ENCODE assay signal across 8 mouse cellular contexts in the genomic region with DNA sequence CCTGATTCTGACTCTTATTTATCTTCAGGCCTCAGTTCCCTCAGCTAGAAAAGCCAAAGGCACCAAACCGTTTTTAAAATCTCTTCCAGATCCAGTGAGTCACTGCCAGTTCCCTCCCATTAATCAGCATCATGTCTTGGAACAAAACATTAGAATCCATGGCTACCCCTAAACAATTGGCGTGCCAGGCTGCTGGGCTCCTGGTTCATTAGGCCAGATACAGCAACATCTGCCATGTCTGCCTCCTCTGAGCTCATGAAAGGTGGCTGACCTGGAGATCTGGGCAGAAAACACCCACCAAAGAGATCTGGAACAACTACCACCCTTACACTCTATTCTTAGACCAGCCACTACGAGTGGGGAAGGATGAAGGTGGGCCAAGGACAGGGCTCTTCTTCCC. TPM values are rescaled to one million over a fixed set of nuclear protein-coding genes. Genes with fewer than 3 reads are reported as not detected.
A peak's percentile ranks its signal among the peaks of the same experiment; 100 is the strongest.
DNase-seq lines count a peak whose midpoint lies in the region; ATAC-seq and TF ChIP-seq lines count a peak whose summit lies in the region.

No protein-coding gene starts in this region.

- H3K4me2 ChIP-seq in limb, embryonic 15.5 days: peak overlapping the region; percentile 81; the same call in 1 of the 2 replicates

- no peak for DNase-seq in cerebellum, adult 2 months
- no peak for DNase-seq in cerebellum, postnatal 14 days
- DNase-seq in adipocyte (ENCODE audit: low spot score): peak; percentile 93
- DNase-seq in heart, adult 9 months (ENCODE audit: low spot score in 2 of 2): peak; percentile 63 to 76
- DNase-seq in frontal cortex, postnatal 14 days (ENCODE audit: low spot score in 2 of 2): no peak
- DNase-seq in spleen, adult 12 weeks (ENCODE audit: low spot score): no peak
- no peak for DNase-seq in cerebellum, postnatal 25 days

- H3K4me1 ChIP-seq in cerebellum, adult 2 months (ENCODE audit: control insufficient read depth, insufficient read depth, low read length): peaks cover 2% of the 10 kb centered on the region; the same call in 1 of the 2 replicates
- peaks cover 15% of the 10 kb centered on the region for H3K4me1 ChIP-seq in limb, embryonic 15.5 days

- WGBS in cerebellum, adult 2 months: 27% methylated on average over 3 of the region's 3 CpGs
- 72% methylated on average over 3 of the region's 3 CpGs for WGBS in limb, embryonic 15.5 days

- no peak overlapping the region for H3K9ac ChIP-seq in limb, embryonic 15.5 days

- no peak for ATAC-seq in limb, embryonic 15.5 days (ENCODE audit: insufficient number of reproducible peaks, low FRiP score, low TSS enrichment, low read depth)

- TF ChIP-seq POLR2A in cerebellum, adult 2 months (IDR thresholded peaks at IDR 0.05; ENCODE audit: borderline replicate concordance, insufficient read depth, low read length): no peak

- no peaks in the 10 kb centered on the region for H3K9me3 ChIP-seq in limb, embryonic 15.5 days

- H3K36me3 ChIP-seq in limb, embryonic 15.5 days: peaks cover 31% of the 10 kb centered on the region

- peak overlapping the region; percentile 5 for H3K4me3 ChIP-seq in cerebellum, adult 2 months (replicated peaks; ENCODE audit: insufficient read depth, low read depth, low read length)
- H3K4me3 ChIP-seq in limb, embryonic 15.5 days: peak overlapping the region; percentile 82

- no peak overlapping the region for H3K27ac ChIP-seq in cerebellum, adult 2 months (ENCODE audit: insufficient read depth, low read length)
- no peak overlapping the region for H3K27ac ChIP-seq in limb, embryonic 15.5 days

- no peaks in the 10 kb centered on the region for H3K27me3 ChIP-seq in cerebellum, adult 2 months (ENCODE audit: control insufficient read depth, insufficient read depth, low read length)
- no peaks in the 10 kb centered on the region for H3K27me3 ChIP-seq in limb, embryonic 15.5 days

- no peak for TF ChIP-seq CTCF in cerebellum, adult 2 months (IDR thresholded peaks at IDR 0.05; ENCODE audit: borderline replicate concordance, insufficient read depth, low read depth, low read length)

RNA-seq across cellular contexts. Expression of gene Fitm2, which starts 1.3 kb away (rescaled TPM):
- 20.2 and 21.5 TPM in 2 replicates for polyA plus RNA-seq in cerebellum, adult 2 months (2012; rRNA removed)
- polyA plus RNA-seq in limb, embryonic 15.5 days (2015; fragmentation: Nextera tagmentation; extraction: Ambion mirVana): 12.5 and 14.6 TPM in 2 replicates

RNA-seq across cellular contexts. Expression of gene R3hdml, which starts 21.0 kb away (rescaled TPM):
- polyA plus RNA-seq in cerebellum, adult 2 months (2012; rRNA removed): not detected in 2 replicates
- polyA plus RNA-seq in limb, embryonic 15.5 days (2015; fragmentation: Nextera tagmentation; extraction: Ambion mirVana): 0.27 and 0.48 TPM in 2 replicates

RNA-seq across cellular contexts. Expression of gene Gdap1l1, which starts 32.9 kb away (rescaled TPM):
- 126 and 128 TPM in 2 replicates for polyA plus RNA-seq in cerebellum, adult 2 months (2012; rRNA removed)
- 0.20 and 0.22 TPM in 2 replicates for polyA plus RNA-seq in limb, embryonic 15.5 days (2015; fragmentation: Nextera tagmentation; extraction: Ambion mirVana)

RNA-seq across cellular contexts. Expression of gene Hnf4a, which starts 35.5 kb away (rescaled TPM):
- 0.02 and 0.03 TPM in 2 replicates for polyA plus RNA-seq in cerebellum, adult 2 months (2012; rRNA removed)
- polyA plus RNA-seq in limb, embryonic 15.5 days (2015; fragmentation: Nextera tagmentation; extraction: Ambion mirVana): 0.04 and 0.06 TPM in 2 replicates

RNA-seq across cellular contexts. Expression of gene Oser1, which starts 46.6 kb away (rescaled TPM):
- polyA plus RNA-seq in cerebellum, adult 2 months (2012; rRNA removed): 37.7 and 39.4 TPM in 2 replicates
- 93.6 and 94.0 TPM in 2 replicates for polyA plus RNA-seq in limb, embryonic 15.5 days (2015; fragmentation: Nextera tagmentation; extraction: Ambion mirVana)

Comparison
In these comparisons a context has a peak if more than half of its experiments do, and no peak if none do; other contexts are left out.
1. DNase-seq: peak in adipocyte (single experiment) and heart, adult 9 months (2 of 2); none in cerebellum, adult 2 months (0 of 2), cerebellum, postnatal 14 days (0 of 2), frontal cortex, postnatal 14 days (0 of 2), spleen, adult 12 weeks (single experiment) and cerebellum, postnatal 25 days (0 of 2).
2. RNA of gene Gdap1l1, which starts 32.9 kb away (polyA plus RNA-seq): 126 to 128 TPM in cerebellum, adult 2 months; 0.20 to 0.22 TPM in limb, embryonic 15.5 days; every median in the first group is over 100 times any median in the second.